Mouse (Mus musculus): ENCODE data around the gene Mmd. TPM values are rescaled to one million over a fixed set of nuclear protein-coding genes. Genes with fewer than 3 reads are reported as not detected.
A peak's percentile ranks its signal among the peaks of the same experiment; 100 is the strongest.

Mmd gene
- polyA plus RNA-seq, 1 experiment from 2014 or later = 36.1 TPM

GRCm38 (mm10) chr11:90258321-90258927 is 9.2 kb downstream of the Mmd start:
- H3K9ac ChIP-seq (replicated peaks; ENCODE audit: low read length) = no peak overlapping the region
- ATAC-seq (ENCODE audit: low FRiP score, low TSS enrichment) = no peak
- H3K4me1 ChIP-seq (ENCODE audit: insufficient read depth, low read length) = peaks cover 7% of the 10 kb centered on the region
- H3K27ac ChIP-seq (ENCODE audit: low read length) = no peak overlapping the region
- no peak overlapping the region for H3K4me2 ChIP-seq (replicated peaks; ENCODE audit: low read depth, low read length)
- no peak overlapping the region for H3K4me3 ChIP-seq (ENCODE audit: low read length)
- peaks cover 40% of the 10 kb centered on the region for H3K36me3 ChIP-seq (ENCODE audit: insufficient read depth, low read length)
- H3K9me3 ChIP-seq (ENCODE audit: low read length) = no peaks in the 10 kb centered on the region
- 74% methylated on average over 10 of the region's 10 CpGs for WGBS
- H3K27me3 ChIP-seq (ENCODE audit: insufficient read depth, low read length) = no peaks in the 10 kb centered on the region

- H3K4me1 ChIP-seq (ENCODE audit: insufficient read depth, low read length) = peaks cover 7% of the 10 kb centered on the region
- peak; percentile 75 for ATAC-seq (ENCODE audit: low FRiP score, low TSS enrichment)
- no peak overlapping the region for H3K9ac ChIP-seq (replicated peaks; ENCODE audit: low read length)
- 0 out of 2 replicates have a peak overlapping the region, but pooled peaks have one; percentile 3 for H3K27ac ChIP-seq (ENCODE audit: low read length)
- WGBS = 36% methylated on average over 4 of the region's 4 CpGs
- H3K36me3 ChIP-seq (ENCODE audit: insufficient read depth, low read length) = peaks cover 40% of the 10 kb centered on the region
- H3K27me3 ChIP-seq (ENCODE audit: insufficient read depth, low read length) = no peaks in the 10 kb centered on the region
- no peaks in the 10 kb centered on the region for H3K9me3 ChIP-seq (ENCODE audit: low read length)
- H3K4me2 ChIP-seq (replicated peaks; ENCODE audit: low read depth, low read length) = no peak overlapping the region
- no peak overlapping the region for H3K4me3 ChIP-seq (ENCODE audit: low read length)
These were observed 9.8 kb downstream of the Mmd start for GRCm38 (mm10) chr11:90259071-90259470.

- peaks cover 7% of the 10 kb centered on the region for H3K4me1 ChIP-seq (ENCODE audit: insufficient read depth, low read length)
These were observed 10.6 kb downstream of the Mmd start for GRCm38 (mm10) chr11:90259826-90260225.

GRCm38 (mm10) chr11:90264180-90264579 is 14.9 kb downstream of the Mmd start:
- Histone ChIP-seq H3K9ac (replicated peaks; ENCODE audit: low read length) (no peak overlapping the region), H3K4me3 (ENCODE audit: low read length) (no peak overlapping the region), H3K4me1 (ENCODE audit: insufficient read depth, low read length) (peaks cover 12% of the 10 kb centered on the region), H3K27ac (ENCODE audit: low read length) (no peak overlapping the region), H3K27me3 (ENCODE audit: insufficient read depth, low read length) (no peaks in the 10 kb centered on the region), H3K9me3 (ENCODE audit: low read length) (no peaks in the 10 kb centered on the region), H3K4me2 (replicated peaks; ENCODE audit: low read depth, low read length) (no peak overlapping the region), H3K36me3 (ENCODE audit: insufficient read depth, low read length) (peaks cover 42% of the 10 kb centered on the region)
- 64% methylated on average over 11 of the region's 11 CpGs for WGBS
- ATAC-seq (ENCODE audit: low FRiP score, low TSS enrichment) = 0 out of 2 replicates have a peak, but pooled peaks have one; percentile 15

More at GRCm38 (mm10) chr11:90259826-90260225, 10.6 kb downstream of the Mmd start:
- Histone ChIP-seq H3K36me3 (ENCODE audit: insufficient read depth, low read length) (peaks cover 42% of the 10 kb centered on the region), H3K27ac (ENCODE audit: low read length) (no peak overlapping the region), H3K4me3 (ENCODE audit: low read length) (no peak overlapping the region), H3K9ac (replicated peaks; ENCODE audit: low read length) (no peak overlapping the region), H3K27me3 (ENCODE audit: insufficient read depth, low read length) (no peaks in the 10 kb centered on the region), H3K4me2 (replicated peaks; ENCODE audit: low read depth, low read length) (no peak overlapping the region), H3K9me3 (ENCODE audit: low read length) (no peaks in the 10 kb centered on the region)
- ATAC-seq (ENCODE audit: low FRiP score, low TSS enrichment) = no peak
- 88% methylated on average over 9 of the region's 9 CpGs for WGBS

GRCm38 (mm10) chr11:90265581-90265980 is 16.3 kb downstream of the Mmd start:
- WGBS = 88% methylated on average over 7 of the region's 7 CpGs
- no peaks in the 10 kb centered on the region for H3K27me3 ChIP-seq (ENCODE audit: insufficient read depth, low read length)

GRCm38 (mm10) chr11:90268934-90269333 is 19.7 kb downstream of the Mmd start:
- H3K4me1 ChIP-seq (ENCODE audit: insufficient read depth, low read length) = peaks cover 20% of the 10 kb centered on the region
- 35% methylated on average over 5 of the region's 5 CpGs for WGBS
- ATAC-seq (ENCODE audit: low FRiP score, low TSS enrichment) = peak; percentile 79
- no peaks in the 10 kb centered on the region for H3K27me3 ChIP-seq (ENCODE audit: insufficient read depth, low read length)
- H3K4me3 ChIP-seq (ENCODE audit: low read length) = no peak overlapping the region
- 0 out of 2 replicates have a peak overlapping the region, but pooled peaks have one; percentile 31 for H3K27ac ChIP-seq (ENCODE audit: low read length)
- peak overlapping the region; percentile 19; the same call in 1 of the 2 replicates for H3K4me2 ChIP-seq (replicated peaks; ENCODE audit: low read depth, low read length)
- no peak overlapping the region for H3K9ac ChIP-seq (replicated peaks; ENCODE audit: low read length)
- H3K9me3 ChIP-seq (ENCODE audit: low read length) = no peaks in the 10 kb centered on the region
- H3K36me3 ChIP-seq (ENCODE audit: insufficient read depth, low read length) = peaks cover 22% of the 10 kb centered on the region

More at GRCm38 (mm10) chr11:90265581-90265980, 16.3 kb downstream of the Mmd start:
- no peak overlapping the region for H3K9ac ChIP-seq (replicated peaks; ENCODE audit: low read length)
- H3K4me1 ChIP-seq (ENCODE audit: insufficient read depth, low read length) = peaks cover 20% of the 10 kb centered on the region
- no peak overlapping the region for H3K27ac ChIP-seq (ENCODE audit: low read length)
- H3K36me3 ChIP-seq (ENCODE audit: insufficient read depth, low read length) = peaks cover 34% of the 10 kb centered on the region
- H3K9me3 ChIP-seq (ENCODE audit: low read length) = no peaks in the 10 kb centered on the region
- ATAC-seq (ENCODE audit: low FRiP score, low TSS enrichment) = no peak
- H3K4me3 ChIP-seq (ENCODE audit: low read length) = no peak overlapping the region
- no peak overlapping the region for H3K4me2 ChIP-seq (replicated peaks; ENCODE audit: low read depth, low read length)

GRCm38 (mm10) chr11:90269398-90270123 is 20.3 kb downstream of the Mmd start:
- peak overlapping the region; percentile 19 for H3K4me2 ChIP-seq (replicated peaks; ENCODE audit: low read depth, low read length)
- ATAC-seq (ENCODE audit: low FRiP score, low TSS enrichment) = peak; percentile 42; the same call in 1 of the 2 replicates
- peaks cover 20% of the 10 kb centered on the region for H3K4me1 ChIP-seq (ENCODE audit: insufficient read depth, low read length)
- no peak overlapping the region for H3K4me3 ChIP-seq (ENCODE audit: low read length)
- no peaks in the 10 kb centered on the region for H3K27me3 ChIP-seq (ENCODE audit: insufficient read depth, low read length)
- no peaks in the 10 kb centered on the region for H3K9me3 ChIP-seq (ENCODE audit: low read length)
- peaks cover 21% of the 10 kb centered on the region for H3K36me3 ChIP-seq (ENCODE audit: insufficient read depth, low read length)
- H3K9ac ChIP-seq (replicated peaks; ENCODE audit: low read length) = no peak overlapping the region
- WGBS = 40% methylated on average over 18 of the region's 18 CpGs
- H3K27ac ChIP-seq (ENCODE audit: low read length) = 0 out of 2 replicates have a peak overlapping the region, but pooled peaks have one; percentile 31

- ATAC-seq (ENCODE audit: low FRiP score, low TSS enrichment) = no peak
- no peak overlapping the region for H3K27ac ChIP-seq (ENCODE audit: low read length)
- no peak overlapping the region for H3K4me2 ChIP-seq (replicated peaks; ENCODE audit: low read depth, low read length)
- H3K9ac ChIP-seq (replicated peaks; ENCODE audit: low read length) = no peak overlapping the region
- H3K4me1 ChIP-seq (ENCODE audit: insufficient read depth, low read length) = peaks cover 20% of the 10 kb centered on the region
- H3K4me3 ChIP-seq (ENCODE audit: low read length) = no peak overlapping the region
- 77% methylated on average over 11 of the region's 11 CpGs for WGBS
- no peaks in the 10 kb centered on the region for H3K9me3 ChIP-seq (ENCODE audit: low read length)
- no peaks in the 10 kb centered on the region for H3K27me3 ChIP-seq (ENCODE audit: insufficient read depth, low read length)
- H3K36me3 ChIP-seq (ENCODE audit: insufficient read depth, low read length) = peaks cover 20% of the 10 kb centered on the region
These were observed 21.0 kb downstream of the Mmd start for GRCm38 (mm10) chr11:90270132-90270877.

- WGBS = 63% methylated on average over 1 of the region's 1 CpGs
- peaks cover 19% of the 10 kb centered on the region for H3K36me3 ChIP-seq (ENCODE audit: insufficient read depth, low read length)
- H3K4me2 ChIP-seq (replicated peaks; ENCODE audit: low read depth, low read length) = no peak overlapping the region
- no peak overlapping the region for H3K27ac ChIP-seq (ENCODE audit: low read length)
- no peaks in the 10 kb centered on the region for H3K9me3 ChIP-seq (ENCODE audit: low read length)
- ATAC-seq (ENCODE audit: low FRiP score, low TSS enrichment) = no peak
- no peak overlapping the region for H3K9ac ChIP-seq (replicated peaks; ENCODE audit: low read length)
- H3K27me3 ChIP-seq (ENCODE audit: insufficient read depth, low read length) = no peaks in the 10 kb centered on the region
- H3K4me3 ChIP-seq (ENCODE audit: low read length) = no peak overlapping the region
- H3K4me1 ChIP-seq (ENCODE audit: insufficient read depth, low read length) = peaks cover 23% of the 10 kb centered on the region
These were observed 24.9 kb downstream of the Mmd start for GRCm38 (mm10) chr11:90274187-90274586.
